Mouse (Mus musculus): Measurements from ENCODE around the gene H2afj. TPM values are rescaled to one million over a fixed set of nuclear protein-coding genes. Genes with fewer than 3 reads are reported as not detected.
A peak's percentile ranks its signal among the peaks of the same experiment; 100 is the strongest.
"Not testable (repeated sequence)": the region's sequence is repeated elsewhere in the genome, so short reads cannot be mapped to it uniquely, and the experiment has no call there.

The H2afj gene
- polyA plus RNA-seq, 1 experiment from 2014 or later, result 120 TPM

GRCm38 (mm10) chr6:136795110-136795509 lies 12.9 kb upstream of the H2afj start:
- no peaks in the 10 kb centered on the region for H3K9me3 ChIP-seq
- no peak overlapping the region for H3K4me2 ChIP-seq (replicated peaks)
- no peaks in the 10 kb centered on the region for H3K36me3 ChIP-seq
- WGBS, result 56% methylated on average over 1 of the region's 1 CpGs
- 0 out of 2 replicates have a peak, but pooled peaks cover 3% of the 10 kb centered on the region for H3K27me3 ChIP-seq
- H3K27ac ChIP-seq (replicated peaks), result no peak overlapping the region
- no peak for ATAC-seq (replicated peaks)
- H3K4me1 ChIP-seq, result peaks cover 13% of the 10 kb centered on the region
- H3K9ac ChIP-seq (replicated peaks), result no peak overlapping the region
- no peak overlapping the region for H3K4me3 ChIP-seq

GRCm38 (mm10) chr6:136795850-136796249 lies 12.2 kb upstream of the H2afj start:
- Histone ChIP-seq H3K9me3 (no peaks in the 10 kb centered on the region), H3K4me2 (replicated peaks) (no peak overlapping the region), H3K4me3 (no peak overlapping the region), H3K9ac (replicated peaks) (no peak overlapping the region), H3K27me3 (0 out of 2 replicates have a peak, but pooled peaks cover 3% of the 10 kb centered on the region), H3K36me3 (no peaks in the 10 kb centered on the region), H3K4me1 (peaks cover 13% of the 10 kb centered on the region), H3K27ac (replicated peaks) (no peak overlapping the region)
- 58% methylated on average over 6 of the region's 6 CpGs for WGBS
- ATAC-seq (replicated peaks), result no peak

GRCm38 (mm10) chr6:136797874-136798693 lies 10.0 kb upstream of the H2afj start:
- 90% methylated on average over 3 of the region's 3 CpGs for WGBS
- peaks cover 14% of the 10 kb centered on the region for H3K4me1 ChIP-seq
- H3K27me3 ChIP-seq; H3K4me2 ChIP-seq (replicated peaks); H3K9ac ChIP-seq (replicated peaks); H3K36me3 ChIP-seq; H3K27ac ChIP-seq (replicated peaks); ATAC-seq (replicated peaks); H3K4me3 ChIP-seq; H3K9me3 ChIP-seq: not testable (repeated sequence)

- ATAC-seq (replicated peaks), result no peak
- Histone ChIP-seq H3K4me1 (peaks cover 14% of the 10 kb centered on the region), H3K4me3 (no peak overlapping the region), H3K36me3 (no peaks in the 10 kb centered on the region), H3K27ac (replicated peaks) (no peak overlapping the region), H3K27me3 (no peaks in the 10 kb centered on the region), H3K9me3 (no peaks in the 10 kb centered on the region), H3K4me2 (replicated peaks) (no peak overlapping the region), H3K9ac (replicated peaks) (no peak overlapping the region)
- WGBS, result 87% methylated on average over 8 of the region's 8 CpGs
These were observed 7.3 kb upstream of the H2afj start for GRCm38 (mm10) chr6:136800710-136801109.

- WGBS, result 83% methylated on average over 6 of the region's 6 CpGs
- no peaks in the 10 kb centered on the region for H3K9me3 ChIP-seq
- ATAC-seq (replicated peaks), result no peak
- no peak overlapping the region for H3K27ac ChIP-seq (replicated peaks)
- peaks cover 14% of the 10 kb centered on the region for H3K4me1 ChIP-seq
- H3K36me3 ChIP-seq, result no peaks in the 10 kb centered on the region
- H3K4me2 ChIP-seq (replicated peaks), result no peak overlapping the region
- H3K9ac ChIP-seq (replicated peaks), result no peak overlapping the region
- H3K27me3 ChIP-seq, result no peaks in the 10 kb centered on the region
- H3K4me3 ChIP-seq, result no peak overlapping the region
These were observed 6.8 kb upstream of the H2afj start for GRCm38 (mm10) chr6:136801274-136801673.

GRCm38 (mm10) chr6:136803093-136803738 lies 4.8 kb upstream of the H2afj start:
- ATAC-seq (replicated peaks), result no peak; the same call in 1 of the 2 replicates
- Histone ChIP-seq H3K4me3 (peak overlapping the region; percentile 75), H3K27me3 (no peaks in the 10 kb centered on the region)

GRCm38 (mm10) chr6:136803739-136804633 lies 4.1 kb upstream of the H2afj start, which contains the start of gene Hist4h4:
Hist4h4 (minus strand) TSS chr6:136804415.
- Histone ChIP-seq H3K27ac (replicated peaks) (peak within 1 kb of the TSS; percentile 100), H3K9ac (replicated peaks) (peak within 1 kb of the TSS; percentile 93), H3K9me3 (no peaks in the 10 kb centered on the region), H3K4me2 (replicated peaks) (peak within 1 kb of the TSS; percentile 72), H3K27me3 (no peaks in the 10 kb centered on the region), H3K36me3 (no peaks in the 10 kb centered on the region), H3K4me1 (peaks cover 25% of the 10 kb centered on the region), H3K4me3 (peak within 1 kb of the TSS; percentile 75)
- under 1% methylated on average over 50 of the region's 50 CpGs for WGBS
- ATAC-seq (replicated peaks), result peak; percentile 76

More at GRCm38 (mm10) chr6:136803093-136803738, 4.8 kb upstream of the H2afj start:
- H3K36me3 ChIP-seq, result no peaks in the 10 kb centered on the region
- H3K9ac ChIP-seq (replicated peaks), result peak overlapping the region; percentile 93
- peaks cover 21% of the 10 kb centered on the region for H3K4me1 ChIP-seq
- 21% methylated on average over 12 of the region's 12 CpGs for WGBS
- peak overlapping the region; percentile 100 for H3K27ac ChIP-seq (replicated peaks)
- no peaks in the 10 kb centered on the region for H3K9me3 ChIP-seq
- peak overlapping the region; percentile 72 for H3K4me2 ChIP-seq (replicated peaks)

GRCm38 (mm10) chr6:136804705-136805408 lies 3.2 kb upstream of the H2afj start:
- Histone ChIP-seq H3K4me2 (replicated peaks) (peak overlapping the region; percentile 72), H3K36me3 (no peaks in the 10 kb centered on the region), H3K27me3 (no peaks in the 10 kb centered on the region), H3K9me3 (no peaks in the 10 kb centered on the region), H3K4me1 (peaks cover 34% of the 10 kb centered on the region), H3K27ac (replicated peaks) (peak overlapping the region; percentile 100), H3K9ac (replicated peaks) (peak overlapping the region; percentile 93), H3K4me3 (peak overlapping the region; percentile 75)
- WGBS, result 26% methylated on average over 9 of the region's 9 CpGs
- no peak for ATAC-seq (replicated peaks)

GRCm38 (mm10) chr6:136805409-136805775 lies 2.7 kb upstream of the H2afj start:
- Histone ChIP-seq H3K27ac (replicated peaks) (peak overlapping the region; percentile 100; the same call in 1 of the 2 replicates), H3K4me3 (no peak overlapping the region), H3K36me3 (no peaks in the 10 kb centered on the region), H3K4me2 (replicated peaks) (no peak overlapping the region), H3K27me3 (no peaks in the 10 kb centered on the region), H3K4me1 (peaks cover 34% of the 10 kb centered on the region), H3K9ac (replicated peaks) (no peak overlapping the region), H3K9me3 (no peaks in the 10 kb centered on the region)
- WGBS, result 97% methylated on average over 1 of the region's 1 CpGs
- no peak for ATAC-seq (replicated peaks)

- WGBS, result 68% methylated on average over 5 of the region's 5 CpGs
- no peak overlapping the region for H3K4me2 ChIP-seq (replicated peaks)
These were observed 1.2 kb upstream of the H2afj start for GRCm38 (mm10) chr6:136806819-136807218.

GRCm38 (mm10) chr6:136807395-136808013 lies 540 bp upstream of the H2afj start:
- ATAC-seq (replicated peaks), result no peak
- Histone ChIP-seq H3K4me3 (peak overlapping the region; percentile 86), H3K27ac (replicated peaks) (peak overlapping the region; percentile 64), H3K9ac (replicated peaks) (peak overlapping the region; percentile 40; the same call in 1 of the 2 replicates), H3K36me3 (peaks cover 9% of the 10 kb centered on the region), H3K9me3 (no peaks in the 10 kb centered on the region), H3K27me3 (no peaks in the 10 kb centered on the region), H3K4me1 (peaks cover 34% of the 10 kb centered on the region), H3K4me2 (replicated peaks) (peak overlapping the region; percentile 56)
- 28% methylated on average over 18 of the region's 18 CpGs for WGBS

More at GRCm38 (mm10) chr6:136806819-136807218, 1.2 kb upstream of the H2afj start:
- Histone ChIP-seq H3K9ac (replicated peaks) (no peak overlapping the region), H3K27me3 (no peaks in the 10 kb centered on the region), H3K27ac (replicated peaks) (no peak overlapping the region), H3K36me3 (peaks cover 2% of the 10 kb centered on the region; the same call in 1 of the 2 replicates), H3K4me3 (no peak overlapping the region), H3K9me3 (no peaks in the 10 kb centered on the region), H3K4me1 (peaks cover 34% of the 10 kb centered on the region)
- ATAC-seq (replicated peaks), result no peak

Measured in forebrain, embryonic 15.5 days (tissue).